Mouse (Mus musculus) CD4-positive, CD25-positive, alpha-beta regulatory T cell, adult 2 months (primary cell): ENCODE data around the gene Gnao1.

Experiments
- DNase-seq: peaks from one replicate; pipeline ENCODE4 v3.0.0-alpha.2; 2012; ENCODE audit warnings: low read depth, low spot score

The Gnao1 gene

GRCm38 (mm10) chr8:93809686-93810027 is at the start of gene Gnao1:
Gene Gnao1, plus strand, starts transcription at chr8:93809966.
- DNase-seq = no peak

- no peak for DNase-seq
Observed at GRCm38 (mm10) chr8:93777605-93778004, 32.2 kb upstream of the Gnao1 start.

- DNase-seq = no peak
Observed at GRCm38 (mm10) chr8:93809226-93809625, 540 bp upstream of the Gnao1 start.

- peak; percentile 62 for DNase-seq
Observed at GRCm38 (mm10) chr8:93810028-93810858, 477 bp downstream of the Gnao1 start.

- no peak for DNase-seq
Observed at GRCm38 (mm10) chr8:93810859-93811602, 1.3 kb downstream of the Gnao1 start.

GRCm38 (mm10) chr8:93811719-93812475 is 2.1 kb downstream of the Gnao1 start:
- no peak for DNase-seq

GRCm38 (mm10) chr8:93812566-93813404 is 3.0 kb downstream of the Gnao1 start:
- no peak for DNase-seq

- DNase-seq = peak; percentile 4
Observed at GRCm38 (mm10) chr8:93813405-93813761, 3.6 kb downstream of the Gnao1 start.

GRCm38 (mm10) chr8:93814266-93814665 is 4.5 kb downstream of the Gnao1 start:
- DNase-seq = no peak

- no peak for DNase-seq
Observed at GRCm38 (mm10) chr8:93816226-93816625, 6.5 kb downstream of the Gnao1 start.

GRCm38 (mm10) chr8:93817366-93817765 is 7.6 kb downstream of the Gnao1 start:
- no peak for DNase-seq

- DNase-seq = no peak
Observed at GRCm38 (mm10) chr8:93819929-93820328, 10.2 kb downstream of the Gnao1 start.

GRCm38 (mm10) chr8:93821327-93821726 is 11.6 kb downstream of the Gnao1 start:
- no peak for DNase-seq

- DNase-seq = no peak
Observed at GRCm38 (mm10) chr8:93825317-93825716, 15.6 kb downstream of the Gnao1 start.

- no peak for DNase-seq
Observed at GRCm38 (mm10) chr8:93830626-93831025, 20.9 kb downstream of the Gnao1 start.

GRCm38 (mm10) chr8:93835771-93836170 is 26.0 kb downstream of the Gnao1 start:
- no peak for DNase-seq

GRCm38 (mm10) chr8:93839113-93839512 is 29.3 kb downstream of the Gnao1 start:
- DNase-seq = no peak

- no peak for DNase-seq
Observed at GRCm38 (mm10) chr8:93840486-93840885, 30.7 kb downstream of the Gnao1 start.

- no peak for DNase-seq
Observed at GRCm38 (mm10) chr8:93840956-93841752, 31.4 kb downstream of the Gnao1 start.

- no peak for DNase-seq
Observed at GRCm38 (mm10) chr8:93842574-93842973, 32.8 kb downstream of the Gnao1 start.
